Mouse (Mus musculus): Measurements from ENCODE around the gene Pola1. TPM values are rescaled to one million over a fixed set of nuclear protein-coding genes. Genes with fewer than 3 reads are reported as not detected.
A peak's percentile ranks its signal among the peaks of the same experiment; 100 is the strongest.
"Not testable (repeated sequence)": the region's sequence is repeated elsewhere in the genome, so short reads cannot be mapped to it uniquely, and the experiment has no call there.

Pola1 gene
- polyA plus RNA-seq, 1 experiment from 2014 or later, result 5.1 TPM

- no peak overlapping the region for H3K9ac ChIP-seq
- no peak overlapping the region for H3K27ac ChIP-seq
- ATAC-seq (ENCODE audit: low FRiP score) (no peak), DNase-seq (ENCODE audit: low spot score) (no peak)
- no peaks in the 10 kb centered on the region for H3K9me3 ChIP-seq (ENCODE audit: control insufficient read depth, low read length)
- no peaks in the 10 kb centered on the region for H3K4me1 ChIP-seq (replicated peaks; ENCODE audit: control insufficient read depth, insufficient read depth, low read length)
- no peak overlapping the region for H3K4me3 ChIP-seq (replicated peaks; ENCODE audit: low read length)
- no peak overlapping the region for H3K4me2 ChIP-seq (replicated peaks)
- WGBS, result 79% methylated on average over 2 of the region's 2 CpGs
- no peaks in the 10 kb centered on the region for H3K27me3 ChIP-seq (ENCODE audit: control insufficient read depth, insufficient read depth, low read length)
- no peaks in the 10 kb centered on the region for H3K36me3 ChIP-seq (replicated peaks; ENCODE audit: control insufficient read depth, insufficient read depth)
Measured at GRCm38 (mm10) chrX:93502865-93503353, 129.0 kb downstream of the Pola1 start.

DNA sequence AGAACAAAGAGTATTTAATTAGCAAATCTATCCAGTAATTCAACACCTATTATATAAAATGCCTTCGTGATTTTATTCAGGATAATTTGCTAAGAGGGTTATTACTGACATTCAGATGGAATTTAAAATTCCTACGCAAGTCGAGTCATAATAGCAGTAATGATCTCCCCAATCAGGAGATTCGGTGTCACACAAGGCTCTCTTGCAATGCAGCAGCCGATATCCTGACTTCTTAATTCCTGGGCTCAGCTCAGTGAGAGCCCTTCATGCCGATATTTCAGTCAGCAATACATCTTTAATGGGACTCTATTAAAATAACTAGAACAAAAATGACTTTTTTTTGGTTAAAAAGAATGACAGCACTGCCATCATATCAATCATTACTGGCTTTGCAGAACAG is 134.4 kb downstream of the Pola1 start:
- Histone ChIP-seq H3K9ac (no peak overlapping the region), H3K4me2 (replicated peaks) (no peak overlapping the region), H3K27ac (no peak overlapping the region), H3K4me1 (replicated peaks; ENCODE audit: control insufficient read depth, insufficient read depth, low read length) (no peaks in the 10 kb centered on the region), H3K4me3 (replicated peaks; ENCODE audit: low read length) (no peak overlapping the region), H3K36me3 (replicated peaks; ENCODE audit: control insufficient read depth, insufficient read depth) (no peaks in the 10 kb centered on the region), H3K9me3 (ENCODE audit: control insufficient read depth, low read length) (no peaks in the 10 kb centered on the region), H3K27me3 (ENCODE audit: control insufficient read depth, insufficient read depth, low read length) (no peaks in the 10 kb centered on the region)
- no peak for DNase-seq (ENCODE audit: low spot score)
- 79% methylated on average over 6 of the region's 6 CpGs for WGBS
- ATAC-seq (ENCODE audit: low FRiP score), result no peak

- WGBS, result 48% methylated on average over 1 of the region's 1 CpGs
- Histone ChIP-seq H3K9ac (no peak overlapping the region), H3K9me3 (ENCODE audit: control insufficient read depth, low read length) (no peaks in the 10 kb centered on the region), H3K4me1 (replicated peaks; ENCODE audit: control insufficient read depth, insufficient read depth, low read length) (no peaks in the 10 kb centered on the region), H3K27ac (no peak overlapping the region), H3K4me2 (replicated peaks) (no peak overlapping the region), H3K4me3 (replicated peaks; ENCODE audit: low read length) (no peak overlapping the region), H3K36me3 (replicated peaks; ENCODE audit: control insufficient read depth, insufficient read depth) (no peaks in the 10 kb centered on the region), H3K27me3 (ENCODE audit: control insufficient read depth, insufficient read depth, low read length) (no peaks in the 10 kb centered on the region)
- DNase-seq (ENCODE audit: low spot score) (peak; percentile 51), ATAC-seq (ENCODE audit: low FRiP score) (no peak)
Measured at GRCm38 (mm10) chrX:93465711-93466110, 166.2 kb downstream of the Pola1 start.

DNA sequence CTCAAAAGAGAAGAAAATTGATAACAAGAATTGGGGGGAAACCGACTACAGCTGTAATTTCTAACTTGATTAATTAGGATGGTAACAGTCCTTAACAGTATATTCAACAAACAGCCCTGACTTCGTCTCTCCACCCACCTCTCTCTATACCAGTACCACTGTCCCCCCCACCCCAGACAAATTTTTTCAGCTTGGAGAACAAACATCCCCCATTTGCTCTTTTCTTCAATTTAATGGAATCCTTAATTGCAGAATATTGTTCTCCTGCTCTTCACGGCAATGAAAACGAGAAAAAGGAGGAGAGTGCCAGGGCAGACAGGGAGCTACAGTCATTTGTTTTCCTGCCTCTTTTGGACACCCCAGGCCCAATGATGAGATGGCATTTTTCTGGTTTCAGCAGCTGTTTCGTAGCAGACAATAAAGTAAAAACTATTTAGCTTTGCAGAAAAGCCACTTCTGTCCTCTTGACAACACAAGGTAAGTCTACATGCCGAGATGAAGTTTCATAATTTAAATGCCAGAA is 202.2 kb downstream of the Pola1 start:
- H3K27ac ChIP-seq, result no peak overlapping the region
- no peaks in the 10 kb centered on the region for H3K9me3 ChIP-seq (ENCODE audit: control insufficient read depth, low read length)
- whole genome bisulfite sequencing, result 42% methylated on average over 6 of the region's 6 CpGs
- DNase-seq (ENCODE audit: low spot score) (no peak), ATAC-seq (ENCODE audit: low FRiP score) (no peak)
- H3K27me3 ChIP-seq (ENCODE audit: control insufficient read depth, insufficient read depth, low read length), result no peaks in the 10 kb centered on the region
- no peak overlapping the region for H3K4me3 ChIP-seq (replicated peaks; ENCODE audit: low read length)
- no peaks in the 10 kb centered on the region for H3K4me1 ChIP-seq (replicated peaks; ENCODE audit: control insufficient read depth, insufficient read depth, low read length)
- H3K9ac ChIP-seq, result no peak overlapping the region
- H3K4me2 ChIP-seq (replicated peaks), result no peak overlapping the region
- no peaks in the 10 kb centered on the region for H3K36me3 ChIP-seq (replicated peaks; ENCODE audit: control insufficient read depth, insufficient read depth)

DNA sequence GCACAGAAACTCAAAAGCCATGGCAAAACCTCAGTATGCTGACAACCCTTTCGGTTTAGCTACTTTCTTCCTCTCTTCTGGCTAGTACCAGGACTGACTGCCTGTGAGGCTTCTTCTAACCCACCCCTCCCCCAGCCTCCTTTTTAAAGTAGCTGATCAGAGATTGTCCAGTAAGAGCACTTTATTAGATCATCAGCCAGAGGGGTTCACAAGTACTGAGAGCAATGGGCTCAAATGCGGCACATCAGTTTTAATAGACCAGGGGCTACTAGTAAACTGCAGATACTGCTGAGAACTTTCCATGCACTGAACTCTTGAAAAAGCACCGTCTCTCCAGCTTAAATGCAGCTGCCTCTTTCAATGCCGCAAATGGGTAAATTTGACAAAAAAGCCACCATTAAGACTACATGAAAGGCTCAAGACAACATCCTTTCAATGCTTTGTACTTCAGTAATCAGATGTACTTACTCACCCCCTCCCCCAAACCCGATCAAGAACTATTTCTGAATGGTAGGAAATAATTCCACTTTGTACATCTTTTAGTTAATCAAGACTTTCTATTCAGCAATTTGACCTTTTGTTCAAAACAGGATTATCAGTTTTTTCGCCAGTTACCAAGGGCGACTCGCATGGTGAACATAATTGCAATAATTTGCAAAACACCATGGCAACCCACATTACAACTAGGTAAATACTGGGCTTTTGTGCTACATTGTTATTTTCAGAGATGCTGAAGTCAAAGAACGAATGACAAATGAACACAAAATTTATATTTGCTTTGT is 202.8 kb downstream of the Pola1 start:
- no peak for ATAC-seq (ENCODE audit: low FRiP score)
- H3K4me3 ChIP-seq (replicated peaks; ENCODE audit: low read length), result no peak overlapping the region
- H3K27me3 ChIP-seq (ENCODE audit: control insufficient read depth, insufficient read depth, low read length), result no peaks in the 10 kb centered on the region
- H3K4me1 ChIP-seq (replicated peaks; ENCODE audit: control insufficient read depth, insufficient read depth, low read length), result no peaks in the 10 kb centered on the region
- no peak overlapping the region for H3K27ac ChIP-seq
- no peaks in the 10 kb centered on the region for H3K9me3 ChIP-seq (ENCODE audit: control insufficient read depth, low read length)
- no peaks in the 10 kb centered on the region for H3K36me3 ChIP-seq (replicated peaks; ENCODE audit: control insufficient read depth, insufficient read depth)
- no peak overlapping the region for H3K9ac ChIP-seq
- H3K4me2 ChIP-seq (replicated peaks), result no peak overlapping the region
- WGBS, result 37% methylated on average over 9 of the region's 9 CpGs
- DNase-seq (ENCODE audit: low spot score), result no peak

DNA sequence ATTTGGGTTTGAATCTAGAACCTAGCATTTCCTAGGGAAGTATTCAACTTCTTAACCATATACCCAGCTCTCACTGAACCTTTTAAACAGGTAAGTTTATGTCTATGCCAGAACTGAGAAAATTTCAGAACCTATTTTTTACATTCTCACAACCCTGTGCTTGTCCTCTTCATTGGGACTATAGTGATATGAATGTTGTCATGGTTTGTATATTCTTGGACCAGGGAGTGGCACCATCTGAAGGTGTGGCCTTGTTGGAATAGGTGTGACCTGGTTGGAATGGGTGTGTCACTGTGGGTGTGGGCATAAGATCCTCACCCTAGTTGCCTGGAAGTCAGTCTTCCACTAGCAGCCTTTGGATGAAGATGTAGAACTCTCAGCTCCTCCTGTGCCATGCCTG is 231.1 kb downstream of the Pola1 start:
- not testable (repeated sequence) for H3K27me3 ChIP-seq (ENCODE audit: control insufficient read depth, insufficient read depth, low read length); H3K27ac ChIP-seq; H3K4me2 ChIP-seq (replicated peaks); H3K4me1 ChIP-seq (replicated peaks; ENCODE audit: control insufficient read depth, insufficient read depth, low read length); H3K36me3 ChIP-seq (replicated peaks; ENCODE audit: control insufficient read depth, insufficient read depth); H3K9me3 ChIP-seq (ENCODE audit: control insufficient read depth, low read length); H3K4me3 ChIP-seq (replicated peaks; ENCODE audit: low read length); H3K9ac ChIP-seq; ATAC-seq (ENCODE audit: low FRiP score); DNase-seq (ENCODE audit: low spot score)

- no peaks in the 10 kb centered on the region for H3K4me1 ChIP-seq (replicated peaks; ENCODE audit: control insufficient read depth, insufficient read depth, low read length)
- no peak overlapping the region for H3K27ac ChIP-seq
- no peak overlapping the region for H3K4me3 ChIP-seq (replicated peaks; ENCODE audit: low read length)
- no peak for DNase-seq (ENCODE audit: low spot score)
- H3K9me3 ChIP-seq (ENCODE audit: control insufficient read depth, low read length), result no peaks in the 10 kb centered on the region
- H3K27me3 ChIP-seq (ENCODE audit: control insufficient read depth, insufficient read depth, low read length), result no peaks in the 10 kb centered on the region
- WGBS, result 78% methylated on average over 3 of the region's 3 CpGs
- no peak overlapping the region for H3K9ac ChIP-seq
- ATAC-seq (ENCODE audit: low FRiP score), result no peak
- H3K4me2 ChIP-seq (replicated peaks), result no peak overlapping the region
- no peaks in the 10 kb centered on the region for H3K36me3 ChIP-seq (replicated peaks; ENCODE audit: control insufficient read depth, insufficient read depth)
Measured at GRCm38 (mm10) chrX:93397089-93397488, 234.9 kb downstream of the Pola1 start.

GRCm38 (mm10) chrX:93377285-93377972 is 254.5 kb downstream of the Pola1 start:
- H3K4me1 ChIP-seq (replicated peaks; ENCODE audit: control insufficient read depth, insufficient read depth, low read length), result no peaks in the 10 kb centered on the region
- H3K27me3 ChIP-seq (ENCODE audit: control insufficient read depth, insufficient read depth, low read length), result no peaks in the 10 kb centered on the region
- H3K36me3 ChIP-seq (replicated peaks; ENCODE audit: control insufficient read depth, insufficient read depth), result no peaks in the 10 kb centered on the region
- ATAC-seq (ENCODE audit: low FRiP score) (no peak), DNase-seq (ENCODE audit: low spot score) (no peak)
- H3K9me3 ChIP-seq (ENCODE audit: control insufficient read depth, low read length), result no peaks in the 10 kb centered on the region
- WGBS, result 67% methylated on average over 9 of the region's 9 CpGs
- H3K27ac ChIP-seq, result no peak overlapping the region
- no peak overlapping the region for H3K9ac ChIP-seq
- no peak overlapping the region for H3K4me2 ChIP-seq (replicated peaks)
- H3K4me3 ChIP-seq (replicated peaks; ENCODE audit: low read length), result no peak overlapping the region

- WGBS, result 76% methylated on average over 1 of the region's 1 CpGs
Measured at GRCm38 (mm10) chrX:93373503-93373902, 258.5 kb downstream of the Pola1 start.

More at GRCm38 (mm10) chrX:93373503-93373902, 258.5 kb downstream of the Pola1 start:
- ATAC-seq (ENCODE audit: low FRiP score) (no peak), DNase-seq (ENCODE audit: low spot score) (no peak)
- Histone ChIP-seq H3K27ac (no peak overlapping the region), H3K4me2 (replicated peaks) (no peak overlapping the region), H3K36me3 (replicated peaks; ENCODE audit: control insufficient read depth, insufficient read depth) (no peaks in the 10 kb centered on the region), H3K4me3 (replicated peaks; ENCODE audit: low read length) (no peak overlapping the region), H3K9me3 (ENCODE audit: control insufficient read depth, low read length) (no peaks in the 10 kb centered on the region), H3K4me1 (replicated peaks; ENCODE audit: control insufficient read depth, insufficient read depth, low read length) (no peaks in the 10 kb centered on the region), H3K9ac (no peak overlapping the region), H3K27me3 (ENCODE audit: control insufficient read depth, insufficient read depth, low read length) (no peaks in the 10 kb centered on the region)

All from hindbrain, embryonic 14.5 days (tissue).